Mouse (Mus musculus): ENCODE data around the gene Clcf1.

DNA sequence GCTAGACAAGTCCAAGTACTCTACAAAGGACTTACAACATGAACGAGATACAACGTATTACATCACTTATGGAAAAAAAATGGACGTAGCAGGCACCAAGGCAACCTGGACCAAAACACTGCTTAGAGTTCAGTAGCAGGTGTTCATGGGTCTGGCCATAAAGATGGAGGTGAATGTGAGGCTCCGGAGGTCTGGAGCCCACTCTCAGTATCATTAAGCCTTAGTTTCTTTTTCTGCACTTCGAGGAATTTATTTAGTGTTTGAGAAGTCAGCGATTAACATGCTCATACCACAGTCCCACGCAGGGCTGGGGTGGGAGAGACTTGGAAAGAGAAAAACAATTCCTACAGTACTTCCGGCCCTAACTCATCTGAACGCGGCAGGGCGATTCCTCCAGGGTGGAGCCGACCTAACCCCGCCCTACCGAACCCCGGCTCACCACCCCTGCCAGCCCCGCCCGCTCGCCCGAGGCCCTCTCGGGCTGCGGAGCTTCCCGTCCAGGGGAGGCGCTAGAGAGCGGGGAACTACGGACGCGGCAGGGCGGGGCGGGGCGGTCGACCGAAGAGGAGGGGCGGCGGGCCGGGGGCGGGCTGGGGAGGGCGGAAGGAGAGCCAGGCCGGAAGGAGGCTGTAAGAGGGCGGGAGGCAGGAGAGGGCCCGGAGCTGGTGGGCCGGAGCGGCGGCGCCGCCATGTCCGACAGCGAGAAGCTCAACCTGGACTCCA is 22.3 kb upstream of the Clcf1 start, which contains the start of gene Ppp1ca:
- TF ChIP-seq CTCF (IDR thresholded peaks at IDR 0.05; ENCODE audit: insufficient read depth, low read length), result peak; percentile 34; the same call in 1 of the 2 replicates
- TF ChIP-seq POLR2A (IDR thresholded peaks at IDR 0.05; ENCODE audit: borderline replicate concordance, extremely low read depth, low read depth, low read length), result peak; percentile 86; the same call in 1 of the 2 replicates

Measured in lung, adult 2 months (tissue).